Mouse (Mus musculus): ENCODE measurements at regions not wholly inside any gene's neighbourhood (a gene's known extent, or its start where the extent isn't known, plus 50 kb on each side); places are given as distances from the start of the nearest gene placed in this dataset.

GRCm38 (mm10) chr1:193599895-193600294 is 229.8 kb upstream of the Camk1g start:
- TF ChIP-seq CTCF (IDR thresholded peaks at IDR 0.05; ENCODE audit: control insufficient read depth, insufficient read depth, low read length): no peak
- TF ChIP-seq POLR2A (IDR thresholded peaks at IDR 0.05; ENCODE audit: borderline replicate concordance, control insufficient read depth, low read depth, low read length): no peak
